Comparison of ENCODE assay signal across 25 mouse cellular contexts in genomic region chr8:88109241-88109640, GRCm38 (mm10). TPM values are rescaled to one million over a fixed set of nuclear protein-coding genes. Genes with fewer than 3 reads are reported as not detected.
DNase-seq lines count a peak whose midpoint lies in the region; ATAC-seq and TF ChIP-seq lines count a peak whose summit lies in the region.
"Had no signal": no experiment of that assay in that cellular context is flagged by ENCODE, and none has a peak within 500 bp of the region (broad histone marks: within the 10 kb centered on the region; RNA-seq: fewer than 3 reads in every experiment).

No protein-coding gene starts in this region.

- ATAC-seq in intestine, postnatal 0 days: no peak
- ATAC-seq in intestine, embryonic 16.5 days: no peak
- ATAC-seq in midbrain, embryonic 11.5 days (ENCODE audit: low FRiP score): no peak
- no peak for ATAC-seq in megakaryocyte, adult 5-6 weeks (ENCODE audit: poor library complexity, severe bottlenecking)
- ATAC-seq: midbrain, embryonic 15.5 days had no signal

- H3K79me2 ChIP-seq in MEL (ENCODE audit: control insufficient read depth, insufficient read depth, low read length, poor library complexity): no peaks in the 10 kb centered on the region

- H3K27ac ChIP-seq in intestine, postnatal 0 days (ENCODE audit: low read depth, low read length): no peak overlapping the region
- no peak overlapping the region for H3K27ac ChIP-seq in intestine, embryonic 16.5 days (ENCODE audit: low read length)
- H3K27ac ChIP-seq in midbrain, embryonic 11.5 days (ENCODE audit: low read depth, low read length): no peak overlapping the region
- H3K27ac ChIP-seq in midbrain, embryonic 10.5 days (replicated peaks): no peak overlapping the region
- H3K27ac ChIP-seq in MEL (ENCODE audit: control insufficient read depth, low read depth, low read length): no peak overlapping the region
- H3K27ac ChIP-seq: embryonic facial prominence, embryonic 15.5 days; gastrocnemius, adult 2 months; heart, embryonic 15.5 days; hindbrain, embryonic 15.5 days; limb, embryonic 10.5 days; midbrain, embryonic 15.5 days; neural tube, embryonic 15.5 days had no signal

- WGBS in intestine, postnatal 0 days: 94% methylated on average over 4 of the region's 4 CpGs
- WGBS in intestine, embryonic 16.5 days: 89% methylated on average over 4 of the region's 4 CpGs
- WGBS in midbrain, embryonic 11.5 days: 88% methylated on average over 4 of the region's 4 CpGs
- WGBS in midbrain, embryonic 10.5 days: 92% methylated on average over 4 of the region's 4 CpGs

- no peak overlapping the region for H3K4me3 ChIP-seq in intestine, postnatal 0 days (ENCODE audit: low read depth, low read length)
- no peak overlapping the region for H3K4me3 ChIP-seq in intestine, embryonic 16.5 days (ENCODE audit: low read length)
- no peak overlapping the region for H3K4me3 ChIP-seq in midbrain, embryonic 11.5 days (ENCODE audit: low read depth, low read length)
- no peak overlapping the region for H3K4me3 ChIP-seq in midbrain, embryonic 10.5 days
- no peak overlapping the region for H3K4me3 ChIP-seq in MEL (ENCODE audit: control insufficient read depth in 1 of 2, insufficient read depth in 1 of 2, low read depth in 2 of 2, low read length in 2 of 2)
- H3K4me3 ChIP-seq: embryonic facial prominence, embryonic 15.5 days; gastrocnemius, adult 2 months; heart, embryonic 15.5 days; hindbrain, embryonic 15.5 days; limb, embryonic 10.5 days; midbrain, embryonic 15.5 days; neural tube, embryonic 15.5 days had no signal

- no peaks in the 10 kb centered on the region for H3K36me3 ChIP-seq in intestine, postnatal 0 days (ENCODE audit: control insufficient read depth, insufficient read depth)
- H3K36me3 ChIP-seq in intestine, embryonic 16.5 days (ENCODE audit: control insufficient read depth, insufficient read depth, low read length): no peaks in the 10 kb centered on the region
- H3K36me3 ChIP-seq in midbrain, embryonic 11.5 days (ENCODE audit: control insufficient read depth, insufficient read depth, low read length): no peaks in the 10 kb centered on the region
- H3K36me3 ChIP-seq in midbrain, embryonic 10.5 days: no peaks in the 10 kb centered on the region
- H3K36me3 ChIP-seq in MEL (ENCODE audit: control insufficient read depth in 1 of 2, insufficient read depth in 2 of 2, low read length in 2 of 2): no peaks in the 10 kb centered on the region
- H3K36me3 ChIP-seq: embryonic facial prominence, embryonic 15.5 days; heart, embryonic 15.5 days; hindbrain, embryonic 15.5 days; limb, embryonic 10.5 days; midbrain, embryonic 15.5 days; neural tube, embryonic 15.5 days had no signal

- no peak for TF ChIP-seq RAD21 in MEL (IDR thresholded peaks at IDR 0.05; ENCODE audit: low read depth, low read length)

- H3K9me3 ChIP-seq in intestine, postnatal 0 days (ENCODE audit: control insufficient read depth): no peaks in the 10 kb centered on the region
- no peaks in the 10 kb centered on the region for H3K9me3 ChIP-seq in intestine, embryonic 16.5 days (ENCODE audit: control insufficient read depth, low read length)
- no peaks in the 10 kb centered on the region for H3K9me3 ChIP-seq in midbrain, embryonic 11.5 days (ENCODE audit: control insufficient read depth, low read length)
- no peaks in the 10 kb centered on the region for H3K9me3 ChIP-seq in midbrain, embryonic 10.5 days (replicated peaks)
- H3K9me3 ChIP-seq in MEL (replicated peaks; ENCODE audit: insufficient read depth, low read length): no peaks in the 10 kb centered on the region
- H3K9me3 ChIP-seq: embryonic facial prominence, embryonic 15.5 days; heart, embryonic 15.5 days; hindbrain, embryonic 15.5 days; limb, embryonic 10.5 days; midbrain, embryonic 15.5 days; neural tube, embryonic 15.5 days had no signal

- no peak for TF ChIP-seq EP300 in MEL (IDR thresholded peaks at IDR 0.05; ENCODE audit: low read depth in 1 of 2, low read length in 2 of 2)

- H3K9ac ChIP-seq in intestine, postnatal 0 days (ENCODE audit: low read depth, low read length): no peak overlapping the region
- H3K9ac ChIP-seq in intestine, embryonic 16.5 days (ENCODE audit: low read depth, low read length): no peak overlapping the region
- H3K9ac ChIP-seq in midbrain, embryonic 11.5 days (ENCODE audit: low read length): no peak overlapping the region
- H3K9ac ChIP-seq in MEL (ENCODE audit: control insufficient read depth, low read depth, low read length, poor library complexity, severe bottlenecking): no peak overlapping the region
- H3K9ac ChIP-seq: embryonic facial prominence, embryonic 15.5 days; heart, embryonic 15.5 days; hindbrain, embryonic 15.5 days; midbrain, embryonic 15.5 days; neural tube, embryonic 15.5 days had no signal

- no peak overlapping the region for H3K4me2 ChIP-seq in intestine, postnatal 0 days (replicated peaks; ENCODE audit: low read depth)
- no peak overlapping the region for H3K4me2 ChIP-seq in intestine, embryonic 16.5 days (ENCODE audit: low read depth, low read length)
- no peak overlapping the region for H3K4me2 ChIP-seq in midbrain, embryonic 11.5 days
- H3K4me2 ChIP-seq: embryonic facial prominence, embryonic 15.5 days; heart, embryonic 15.5 days; hindbrain, embryonic 15.5 days; liver, embryonic 11.5 days; midbrain, embryonic 15.5 days; neural tube, embryonic 15.5 days had no signal

- no peaks in the 10 kb centered on the region for H3K4me1 ChIP-seq in intestine, postnatal 0 days (replicated peaks; ENCODE audit: control insufficient read depth, insufficient read depth, low read length)
- H3K4me1 ChIP-seq in intestine, embryonic 16.5 days (ENCODE audit: control insufficient read depth, insufficient read depth, low read length): no peaks in the 10 kb centered on the region
- no peaks in the 10 kb centered on the region for H3K4me1 ChIP-seq in midbrain, embryonic 11.5 days (ENCODE audit: control insufficient read depth, insufficient read depth, low read length)
- no peaks in the 10 kb centered on the region for H3K4me1 ChIP-seq in midbrain, embryonic 10.5 days
- H3K4me1 ChIP-seq in MEL (ENCODE audit: control insufficient read depth in 1 of 2, insufficient read depth in 2 of 2, low read length in 2 of 2): no peaks in the 10 kb centered on the region
- H3K4me1 ChIP-seq: embryonic facial prominence, embryonic 15.5 days; heart, embryonic 15.5 days; hindbrain, embryonic 15.5 days; midbrain, embryonic 15.5 days; neural tube, embryonic 15.5 days had no signal

- no peak for TF ChIP-seq POLR2A in MEL (IDR thresholded peaks at IDR 0.05; ENCODE audit: control insufficient read depth in 1 of 2, insufficient read depth in 1 of 2, low read depth in 1 of 2, low read length in 2 of 2, poor library complexity in 1 of 2)

- TF ChIP-seq CTCF in intestine, postnatal 0 days (IDR thresholded peaks at IDR 0.05; ENCODE audit: low read depth): peak; percentile 22; the same call in 1 of the 2 replicates
- peak in 1 of 3 experiments; percentile 21; a peak in 2 of 6 replicates for TF ChIP-seq CTCF in MEL (IDR thresholded peaks at IDR 0.05 in 2 of 3, conservative IDR thresholded peaks at IDR 0.05 in 1 of 3; ENCODE audit: control insufficient read depth in 1 of 3, insufficient read depth in 1 of 3, low read depth in 2 of 3, low read length in 3 of 3, poor library complexity in 1 of 3, severe bottlenecking in 1 of 3)

- DNase-seq in midbrain, embryonic 11.5 days (ENCODE audit: low spot score, missing footprints): peak; percentile 68
- DNase-seq in midbrain, embryonic 10.5 days (ENCODE audit: low spot score): no peak
- DNase-seq in MEL (ENCODE audit: low read depth, low spot score): peak; percentile 23
- no peak for DNase-seq in gastrocnemius, adult 18-20 months (ENCODE audit: low spot score)
- DNase-seq: adrenal gland, postnatal 10 days; cerebellum, adult 11-12 months; cerebellum, postnatal 36 days; gastrocnemius, adult 2 months; heart, adult 18-20 months; heart, postnatal 4 days; kidney, adult 18-20 months; kidney, postnatal 14 days; lung, adult 2 months; right cerebral cortex, postnatal 14 days; thymus, adult 18-20 months had no signal

- peaks cover 14% of the 10 kb centered on the region; the same call in 1 of the 2 replicates for H3K27me3 ChIP-seq in intestine, postnatal 0 days (replicated peaks; ENCODE audit: control insufficient read depth, insufficient read depth, low read length)
- no peaks in the 10 kb centered on the region; the same call in 1 of the 2 replicates for H3K27me3 ChIP-seq in intestine, embryonic 16.5 days (replicated peaks; ENCODE audit: control insufficient read depth, insufficient read depth, low read length)
- H3K27me3 ChIP-seq in midbrain, embryonic 11.5 days (ENCODE audit: control insufficient read depth, insufficient read depth, low read length): no peaks in the 10 kb centered on the region
- H3K27me3 ChIP-seq in midbrain, embryonic 10.5 days (ENCODE audit: low read depth, poor library complexity, severe bottlenecking): no peaks in the 10 kb centered on the region
- peaks cover 4 to 9% of the 10 kb centered on the region in 2 experiments; a peak in 3 of 4 replicates for H3K27me3 ChIP-seq in MEL (ENCODE audit: control insufficient read depth in 1 of 2, insufficient read depth in 2 of 2, low read length in 2 of 2)
- H3K27me3 ChIP-seq: hindbrain, embryonic 15.5 days; midbrain, embryonic 15.5 days had no signal

RNA-seq across cellular contexts. Expression of gene Cnep1r1, which starts 9.3 kb away (rescaled TPM):
- 31.0 and 31.4 TPM in 2 replicates for polyA plus RNA-seq in intestine, postnatal 0 days (2015; fragmentation: Nextera tagmentation; extraction: Ambion mirVana)
- polyA plus RNA-seq in intestine, embryonic 16.5 days (2015; fragmentation: Nextera tagmentation; extraction: Ambion mirVana): 35.6 and 35.8 TPM in 2 replicates
- 34.5 and 35.6 TPM in 2 replicates for polyA plus RNA-seq in midbrain, embryonic 11.5 days (2014; fragmentation: Nextera tagmentation; extraction: Ambion mirVana)
- polyA plus RNA-seq in midbrain, embryonic 10.5 days (2016; fragmentation: Nextera tagmentation; extraction: Ambion mirVana): 43.4 and 43.6 TPM in 2 replicates
- total RNA-seq in MEL (2012; rRNA removed): 12.1 and 12.8 TPM in 2 replicates
- 10 to 100 TPM in 1 of 2 experiments, not detected in 1; 31.2 TPM for polyA plus RNA-seq in MEL (2012; ENCODE audit: insufficient read depth in 1 of 2, insufficient read length in 2 of 2, low read depth in 1 of 2, low replicate concordance in 2 of 2, missing spikeins in 1 of 2)
- total RNA-seq in megakaryocyte, adult 5-6 weeks (2015): 67.0 and 74.5 TPM in 2 replicates
- 13.8 and 17.6 TPM in 2 replicates for total RNA-seq in megakaryocyte, adult 5-6 weeks (2017)
- 10 to 100 TPM; 42.2 to 44.6 TPM for total RNA-seq in gastrocnemius, adult 18-20 months (2021)

RNA-seq across cellular contexts. Expression of gene Heatr3, which starts 28.4 kb away (rescaled TPM):
- polyA plus RNA-seq in intestine, postnatal 0 days (2015; fragmentation: Nextera tagmentation; extraction: Ambion mirVana): 10.0 and 10.2 TPM in 2 replicates
- 30.1 and 31.0 TPM in 2 replicates for polyA plus RNA-seq in intestine, embryonic 16.5 days (2015; fragmentation: Nextera tagmentation; extraction: Ambion mirVana)
- polyA plus RNA-seq in midbrain, embryonic 11.5 days (2014; fragmentation: Nextera tagmentation; extraction: Ambion mirVana): 45.6 and 46.0 TPM in 2 replicates
- 44.6 and 48.4 TPM in 2 replicates for polyA plus RNA-seq in midbrain, embryonic 10.5 days (2016; fragmentation: Nextera tagmentation; extraction: Ambion mirVana)
- total RNA-seq in MEL (2012; rRNA removed): 52.9 and 60.3 TPM in 2 replicates
- 10 to 100 TPM in 1 of 2 experiments, not detected in 1; 59.6 TPM for polyA plus RNA-seq in MEL (2012; ENCODE audit: insufficient read depth in 1 of 2, insufficient read length in 2 of 2, low read depth in 1 of 2, low replicate concordance in 2 of 2, missing spikeins in 1 of 2)
- total RNA-seq in megakaryocyte, adult 5-6 weeks (2015): 5.8 and 10.3 TPM in 2 replicates
- 10.7 and 13.0 TPM in 2 replicates for total RNA-seq in megakaryocyte, adult 5-6 weeks (2017)
- total RNA-seq in gastrocnemius, adult 18-20 months (2021): 10 to 100 TPM; 29.7 to 30.2 TPM

Comparison
In these comparisons a context has a peak if more than half of its experiments do, and no peak if none do; other contexts are left out.
1. DNase-seq: peak in midbrain, embryonic 11.5 days (single experiment) and MEL (single experiment); none in midbrain, embryonic 10.5 days (single experiment) and gastrocnemius, adult 18-20 months (single experiment).